Mouse (Mus musculus) erythroid progenitor cell, adult 5-6 weeks (primary cell): Measurements from ENCODE around the gene Rdh13. TPM values are rescaled to one million over a fixed set of nuclear protein-coding genes. Genes with fewer than 3 reads are reported as not detected.
"Not testable (repeated sequence)": the region's sequence is repeated elsewhere in the genome, so short reads cannot be mapped to it uniquely, and the experiment has no call there.

Source experiments
- ATAC-seq: replicated peaks from 2 replicates; pipeline ENCODE4 v1.8.0; 2016; ENCODE audit warnings: moderate number of reproducible peaks, mild to moderate bottlenecking, moderate TSS enrichment, inconsistent platforms; ENCODE audit not compliant: poor library complexity, low FRiP score, severe bottlenecking
- total RNA-seq, 2 experiments: library from RNA; stranded (forward) in 1 of 2; stranded (reverse) in 1 of 2; fragments of 150-400 nt in 1 of 2; fragments of 186-747, 209-891 nt in 1 of 2; gene quantifications; 2 replicates each; pipeline versions ENCODE4 v1.2.3 to v1.2.4; 2015 to 2017; ENCODE audit warnings: low replicate concordance in 2 of 2

Rdh13 gene
- total RNA-seq, 2 experiments from 2014 or later = 0.45 to 1.3 TPM

GRCm38 (mm10) chr7:4440549-4440948 is 4.9 kb downstream of the Rdh13 start:
- no peak for ATAC-seq

- ATAC-seq = no peak
Measured at GRCm38 (mm10) chr7:4437721-4438120, 7.7 kb downstream of the Rdh13 start.

- ATAC-seq = no peak
Measured at GRCm38 (mm10) chr7:4432026-4432425, 13.4 kb downstream of the Rdh13 start.

GRCm38 (mm10) chr7:4431548-4431947 is 13.9 kb downstream of the Rdh13 start:
- 0 out of 2 replicates have a peak, but pooled peaks have one; percentile 51 for ATAC-seq

DNA sequence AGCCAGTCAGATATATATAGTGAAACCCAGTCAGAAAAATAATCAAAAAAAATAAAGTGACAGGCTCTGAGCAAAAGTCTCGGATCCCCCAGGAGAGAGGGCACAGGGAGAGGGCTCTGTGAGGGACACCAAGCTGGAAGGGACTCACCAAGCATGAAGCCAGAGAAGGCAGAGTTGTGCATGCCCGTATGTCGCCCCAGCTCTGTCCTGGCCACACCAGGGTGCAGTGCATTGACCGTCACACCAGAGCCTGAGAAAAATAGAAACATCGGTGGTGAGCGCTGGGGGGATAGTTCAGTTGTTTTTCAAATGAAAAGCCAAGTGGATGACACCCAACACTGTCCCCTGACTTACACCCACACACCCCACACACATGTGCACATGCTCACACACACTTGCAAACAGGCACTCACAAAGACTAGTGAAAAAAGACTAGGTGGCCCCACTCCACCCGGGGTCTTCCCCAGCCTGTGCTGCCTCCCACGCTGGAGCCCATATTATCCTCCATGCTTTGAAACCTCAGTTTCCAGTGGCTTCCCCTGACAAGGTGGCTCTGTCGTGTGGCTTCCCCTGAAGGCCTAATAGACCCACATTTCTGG is 15.1 kb downstream of the Rdh13 start:
- ATAC-seq = no peak

DNA sequence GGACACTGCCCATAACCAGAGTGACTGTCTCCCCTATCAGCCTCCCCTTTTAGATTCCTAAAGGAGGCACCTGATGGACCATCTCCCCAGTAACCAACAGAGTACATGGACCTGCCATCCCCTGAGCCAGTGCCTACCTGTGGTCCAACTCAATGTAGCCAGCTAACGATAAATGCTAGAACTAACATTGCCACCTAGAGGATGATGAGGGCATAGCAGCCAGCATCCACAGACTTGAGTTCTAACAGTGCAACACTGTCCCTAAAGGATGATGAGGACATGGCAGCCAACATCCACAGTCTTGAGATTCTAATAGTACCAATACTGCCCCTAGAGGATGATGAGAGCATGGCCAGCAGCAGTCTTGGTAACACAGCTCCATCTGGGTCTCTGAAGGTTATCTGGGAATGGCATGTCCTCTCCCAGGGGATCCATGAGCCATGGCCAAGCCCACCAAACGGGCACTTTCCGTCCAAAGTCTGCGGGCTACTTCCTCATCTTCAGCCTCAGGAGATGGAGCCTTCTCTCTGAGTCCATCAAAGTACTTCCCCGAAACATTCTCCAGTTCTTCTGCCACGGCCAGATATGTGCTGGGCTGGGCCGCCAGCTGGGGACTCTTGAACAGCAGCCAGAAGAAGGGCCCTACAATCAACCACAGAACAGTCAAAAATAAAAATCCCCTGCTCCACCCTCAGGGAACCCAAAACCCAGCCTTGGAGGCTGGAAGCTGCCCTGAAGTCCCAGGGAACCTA is 18.1 kb downstream of the Rdh13 start:
- ATAC-seq = peak; percentile 90

GRCm38 (mm10) chr7:4420230-4420629 is 25.2 kb downstream of the Rdh13 start:
- ATAC-seq = no peak

DNA sequence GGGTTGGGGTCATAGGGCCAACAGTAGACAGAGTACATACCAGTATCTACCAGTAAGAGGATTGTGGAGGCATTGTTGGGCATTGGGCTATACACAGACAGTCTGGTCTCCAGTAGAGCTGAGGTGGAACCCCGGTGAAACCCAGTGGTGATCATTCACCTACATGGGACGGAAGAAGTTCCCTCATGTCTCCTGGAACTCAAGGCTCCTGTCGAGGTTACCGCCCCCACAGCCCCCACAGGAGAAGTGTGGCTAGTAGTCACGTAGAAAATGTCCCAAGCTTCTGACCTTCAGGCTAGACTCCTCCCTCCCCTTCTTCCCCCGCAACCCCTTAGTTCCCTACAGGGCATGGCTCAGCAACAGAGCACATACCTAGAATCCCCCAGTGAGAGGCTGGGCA is 25.8 kb downstream of the Rdh13 start:
- no peak for ATAC-seq

DNA sequence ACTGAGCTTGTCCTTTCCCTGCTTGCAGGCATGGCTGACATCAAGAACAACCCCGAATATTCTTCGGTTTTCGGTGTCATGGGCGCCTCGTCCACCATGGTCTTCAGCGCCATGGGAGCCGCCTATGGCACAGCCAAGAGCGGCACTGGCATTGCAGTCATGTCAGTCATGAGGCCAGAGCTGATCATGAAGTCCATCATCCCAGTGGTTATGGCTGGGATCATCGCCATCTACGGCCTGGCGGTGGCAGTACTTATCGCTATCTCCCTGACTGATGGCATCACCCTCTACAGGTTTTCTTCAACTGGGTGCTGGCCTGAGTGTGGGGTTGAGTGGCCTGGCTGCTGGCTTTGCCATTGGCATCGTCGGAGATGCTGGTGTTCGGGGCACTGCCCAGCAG is 33.0 kb downstream of the Rdh13 start:
- ATAC-seq = not testable (repeated sequence)

- no peak for ATAC-seq
Measured at GRCm38 (mm10) chr7:4397730-4398129, 47.7 kb downstream of the Rdh13 start, which contains the start of gene Gp6. Gp6 (minus strand) TSS chr7:4397744.

Other genes starting within 250 kb of the Rdh13 start
- 1.1 TPM in 1 of 2 replicates, not detected in the other for gene Lilra5, start 207.9 kb downstream of the Rdh13 start, total RNA-seq (2015; ENCODE audit: low replicate concordance)
- gene Lilra5, start 207.9 kb downstream of the Rdh13 start, total RNA-seq (2017; ENCODE audit: low replicate concordance) = 0.77 and 1.7 TPM in 2 replicates
- gene Ncr1, start 107.9 kb downstream of the Rdh13 start, total RNA-seq (2015; ENCODE audit: low replicate concordance) = 3.6 TPM in 1 of 2 replicates, not detected in the other
- gene Ncr1, start 107.9 kb downstream of the Rdh13 start, total RNA-seq (2017; ENCODE audit: low replicate concordance) = 2.1 and 6.4 TPM in 2 replicates
- not detected in 2 replicates for gene Gp6, start 47.9 kb downstream of the Rdh13 start, total RNA-seq (2015; ENCODE audit: low replicate concordance)
- gene Gp6, start 47.9 kb downstream of the Rdh13 start, total RNA-seq (2017; ENCODE audit: low replicate concordance) = not detected in 2 replicates
- gene Eps8l1, start 15.0 kb upstream of the Rdh13 start, total RNA-seq (2015; ENCODE audit: low replicate concordance) = 2.9 and 6.1 TPM in 2 replicates
- 6.2 and 11.2 TPM in 2 replicates for gene Eps8l1, start 15.0 kb upstream of the Rdh13 start, total RNA-seq (2017; ENCODE audit: low replicate concordance)
- gene Ppp1r12c, start 56.0 kb upstream of the Rdh13 start, total RNA-seq (2015; ENCODE audit: low replicate concordance) = 73.9 and 133 TPM in 2 replicates
- 123 and 130 TPM in 2 replicates for gene Ppp1r12c, start 56.0 kb upstream of the Rdh13 start, total RNA-seq (2017; ENCODE audit: low replicate concordance)
- 1.4 TPM in 1 of 2 replicates, not detected in the other for gene Tnnt1, start 70.7 kb upstream of the Rdh13 start, total RNA-seq (2015; ENCODE audit: low replicate concordance)
- gene Tnnt1, start 70.7 kb upstream of the Rdh13 start, total RNA-seq (2017; ENCODE audit: low replicate concordance) = 3.9 TPM in 1 of 2 replicates, not detected in the other
- gene Tnni3, start 78.6 kb upstream of the Rdh13 start, total RNA-seq (2015; ENCODE audit: low replicate concordance) = not detected in 2 replicates
- not detected in 2 replicates for gene Tnni3, start 78.6 kb upstream of the Rdh13 start, total RNA-seq (2017; ENCODE audit: low replicate concordance)
- not detected in 2 replicates for gene Dnaaf3, start 86.8 kb upstream of the Rdh13 start, total RNA-seq (2015; ENCODE audit: low replicate concordance)
- 0.64 TPM in 1 of 2 replicates, not detected in the other for gene Dnaaf3, start 86.8 kb upstream of the Rdh13 start, total RNA-seq (2017; ENCODE audit: low replicate concordance)
- not detected in 2 replicates for gene Syt5, start 101.9 kb upstream of the Rdh13 start, total RNA-seq (2015; ENCODE audit: low replicate concordance)
- gene Syt5, start 101.9 kb upstream of the Rdh13 start, total RNA-seq (2017; ENCODE audit: low replicate concordance) = not detected in 2 replicates
- gene Ptprh, start 158.4 kb upstream of the Rdh13 start, total RNA-seq (2015; ENCODE audit: low replicate concordance) = not detected in 2 replicates
- gene Ptprh, start 158.4 kb upstream of the Rdh13 start, total RNA-seq (2017; ENCODE audit: low replicate concordance) = not detected in 2 replicates
- 72.1 and 91.0 TPM in 2 replicates for gene Tmem86b, start 185.8 kb upstream of the Rdh13 start, total RNA-seq (2015; ENCODE audit: low replicate concordance)
- 37.6 and 45.8 TPM in 2 replicates for gene Tmem86b, start 185.8 kb upstream of the Rdh13 start, total RNA-seq (2017; ENCODE audit: low replicate concordance)
- 62.0 and 84.3 TPM in 2 replicates for gene Ppp6r1, start 213.4 kb upstream of the Rdh13 start, total RNA-seq (2015; ENCODE audit: low replicate concordance)
- gene Ppp6r1, start 213.4 kb upstream of the Rdh13 start, total RNA-seq (2017; ENCODE audit: low replicate concordance) = 73.6 and 85.1 TPM in 2 replicates
- 4.0 and 32.3 TPM in 2 replicates for gene Hspbp1, start 239.4 kb upstream of the Rdh13 start, total RNA-seq (2015; ENCODE audit: low replicate concordance)
- 2.8 and 3.2 TPM in 2 replicates for gene Hspbp1, start 239.4 kb upstream of the Rdh13 start, total RNA-seq (2017; ENCODE audit: low replicate concordance)
- not detected in 2 replicates for gene Brsk1, start 245.0 kb upstream of the Rdh13 start, total RNA-seq (2015; ENCODE audit: low replicate concordance)
- not detected in 2 replicates for gene Brsk1, start 245.0 kb upstream of the Rdh13 start, total RNA-seq (2017; ENCODE audit: low replicate concordance)